Mouse (Mus musculus): ENCODE results near the gene Gm43951. TPM values are rescaled to one million over a fixed set of nuclear protein-coding genes. Genes with fewer than 3 reads are reported as not detected.
"Not testable (repeated sequence)": the region's sequence is repeated elsewhere in the genome, so short reads cannot be mapped to it uniquely, and the experiment has no call there.

Gene Gm43951
- polyA plus RNA-seq, 1 experiment from 2014 or later: 0.83 TPM

GRCm38 (mm10) chr11:72181136-72181535, 25.5 kb downstream of the Gm43951 start:
- Histone ChIP-seq H3K36me3 (peaks cover 67% of the 10 kb centered on the region), H3K9me3 (replicated peaks) (no peaks in the 10 kb centered on the region), H3K27me3 (ENCODE audit: low read depth, poor library complexity, severe bottlenecking) (no peaks in the 10 kb centered on the region), H3K27ac (no peak overlapping the region), H3K4me3 (no peak overlapping the region), H3K4me1 (no peaks in the 10 kb centered on the region)
- WGBS: 92% methylated on average over 4 of the region's 4 CpGs
- DNase-seq (ENCODE audit: low spot score): no peak

DNA sequence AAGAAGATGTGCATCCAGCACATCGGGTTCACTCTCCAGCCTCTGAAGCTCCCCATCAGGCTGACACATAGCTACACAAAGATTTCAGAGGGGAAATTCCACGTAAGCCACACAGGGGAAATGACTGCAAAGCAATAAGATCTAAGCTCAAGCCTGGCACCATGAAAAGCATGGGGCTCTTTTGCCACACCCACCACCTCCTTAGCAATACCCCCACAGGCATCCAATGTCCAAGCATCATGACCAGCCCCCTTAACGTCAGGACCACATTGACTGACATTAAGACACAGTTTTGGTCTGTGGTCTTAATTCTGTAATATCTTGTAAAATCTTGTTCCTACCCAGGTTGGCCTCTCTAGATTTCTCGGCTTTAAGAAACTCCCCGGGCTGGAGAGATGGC, 26.1 kb downstream of the Gm43951 start:
- DNase-seq (ENCODE audit: low spot score): no peak
- H3K9me3 ChIP-seq (replicated peaks): no peaks in the 10 kb centered on the region
- no peaks in the 10 kb centered on the region for H3K27me3 ChIP-seq (ENCODE audit: low read depth, poor library complexity, severe bottlenecking)
- 93% methylated on average over 5 of the region's 5 CpGs for WGBS
- H3K4me1 ChIP-seq: no peaks in the 10 kb centered on the region
- H3K36me3 ChIP-seq: peaks cover 68% of the 10 kb centered on the region
- H3K27ac ChIP-seq: no peak overlapping the region
- H3K4me3 ChIP-seq: no peak overlapping the region

- WGBS: 67% methylated on average over 3 of the region's 3 CpGs
- Histone ChIP-seq H3K36me3 (peaks cover 92% of the 10 kb centered on the region), H3K9me3 (replicated peaks) (no peaks in the 10 kb centered on the region), H3K27me3 (ENCODE audit: low read depth, poor library complexity, severe bottlenecking) (no peaks in the 10 kb centered on the region), H3K4me1 (no peaks in the 10 kb centered on the region), H3K27ac (no peak overlapping the region), H3K4me3 (no peak overlapping the region)
- DNase-seq (ENCODE audit: low spot score): no peak
Observed at GRCm38 (mm10) chr11:72176553-72176952, 30.1 kb downstream of the Gm43951 start.

DNA sequence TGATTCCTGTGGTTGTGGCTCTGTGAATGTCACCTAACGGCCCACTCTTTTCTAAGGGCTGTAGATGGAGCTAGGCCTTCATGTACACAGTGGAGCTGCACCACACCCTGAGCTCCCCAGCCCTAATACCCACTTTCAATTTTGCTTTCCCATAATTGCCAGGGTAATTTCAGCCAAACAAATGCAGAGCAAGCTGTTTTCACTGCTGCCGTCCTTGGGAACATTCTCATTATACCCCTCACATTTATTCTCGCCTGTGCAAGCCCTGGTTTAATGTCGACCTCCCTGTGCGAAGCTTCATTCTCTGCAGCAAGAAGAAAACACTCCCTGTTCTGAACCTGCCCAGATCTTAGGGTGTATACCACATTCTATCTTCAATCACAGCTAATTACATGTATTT, 30.7 kb downstream of the Gm43951 start:
- 84% methylated on average over 5 of the region's 5 CpGs for WGBS
- H3K27me3 ChIP-seq (ENCODE audit: low read depth, poor library complexity, severe bottlenecking): no peaks in the 10 kb centered on the region

DNA sequence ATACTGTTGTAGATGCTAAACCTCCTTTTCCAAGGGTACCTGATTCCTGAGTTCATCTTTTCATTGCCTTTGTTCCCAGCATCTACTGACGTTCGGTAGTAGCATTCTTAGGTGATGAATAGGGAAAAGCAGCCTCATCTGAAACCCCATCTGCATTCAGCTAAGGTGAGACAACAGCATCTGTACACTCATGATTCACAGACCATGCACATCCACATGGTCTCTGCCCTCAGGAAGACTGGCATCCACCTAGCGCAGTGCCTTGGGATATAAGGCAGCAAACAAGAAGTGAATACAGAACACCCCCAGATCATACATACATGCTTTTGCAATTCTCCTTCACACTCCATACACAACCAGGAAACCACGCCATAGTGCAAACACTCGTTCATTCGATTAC, 31.9 kb downstream of the Gm43951 start:
- Histone ChIP-seq H3K4me1 (no peaks in the 10 kb centered on the region), H3K4me3 (no peak overlapping the region), H3K36me3 (peaks cover 90% of the 10 kb centered on the region), H3K27ac (no peak overlapping the region), H3K27me3 (ENCODE audit: low read depth, poor library complexity, severe bottlenecking) (no peaks in the 10 kb centered on the region), H3K9me3 (replicated peaks) (no peaks in the 10 kb centered on the region)
- 94% methylated on average over 6 of the region's 6 CpGs for WGBS
- DNase-seq (ENCODE audit: low spot score): no peak

More for the DNA sequence above, 30.7 kb downstream of the Gm43951 start:
- H3K27ac ChIP-seq: no peak overlapping the region
- H3K36me3 ChIP-seq: peaks cover 88% of the 10 kb centered on the region
- no peak for DNase-seq (ENCODE audit: low spot score)
- H3K4me1 ChIP-seq: no peaks in the 10 kb centered on the region
- no peaks in the 10 kb centered on the region for H3K9me3 ChIP-seq (replicated peaks)
- H3K4me3 ChIP-seq: no peak overlapping the region

- no peak for DNase-seq (ENCODE audit: low spot score)
- Histone ChIP-seq H3K4me3 (no peak overlapping the region), H3K9me3 (replicated peaks) (no peaks in the 10 kb centered on the region), H3K36me3 (peaks cover 92% of the 10 kb centered on the region), H3K4me1 (no peaks in the 10 kb centered on the region), H3K27ac (no peak overlapping the region), H3K27me3 (ENCODE audit: low read depth, poor library complexity, severe bottlenecking) (no peaks in the 10 kb centered on the region)
- 94% methylated on average over 5 of the region's 5 CpGs for WGBS
Observed at GRCm38 (mm10) chr11:72173506-72173905, 33.1 kb downstream of the Gm43951 start.

DNA sequence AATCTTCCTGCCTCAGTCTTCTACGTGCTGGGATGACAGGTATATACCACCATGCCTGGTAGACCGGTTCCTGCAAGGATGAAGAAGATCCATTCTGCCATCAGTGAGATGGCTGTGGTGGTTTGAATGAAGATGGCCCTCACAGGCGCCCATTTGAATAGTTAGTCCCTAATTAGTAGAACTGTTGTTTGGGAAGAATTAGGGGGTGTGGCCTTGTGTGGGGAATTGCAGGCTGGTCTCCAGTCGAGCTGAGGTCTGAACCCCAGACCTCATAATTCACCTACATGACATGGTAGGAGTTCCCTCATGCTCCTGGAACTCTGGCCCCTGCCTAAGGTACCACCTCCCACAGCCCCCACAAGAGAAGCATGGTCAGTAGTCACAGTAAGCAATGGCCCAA, 34.7 kb downstream of the Gm43951 start:
- peaks cover 90% of the 10 kb centered on the region for H3K36me3 ChIP-seq
- not testable (repeated sequence) for H3K27me3 ChIP-seq (ENCODE audit: low read depth, poor library complexity, severe bottlenecking); H3K27ac ChIP-seq; H3K4me1 ChIP-seq; H3K9me3 ChIP-seq (replicated peaks); DNase-seq (ENCODE audit: low spot score); H3K4me3 ChIP-seq
- 75% methylated on average over 4 of the region's 4 CpGs for WGBS

DNA sequence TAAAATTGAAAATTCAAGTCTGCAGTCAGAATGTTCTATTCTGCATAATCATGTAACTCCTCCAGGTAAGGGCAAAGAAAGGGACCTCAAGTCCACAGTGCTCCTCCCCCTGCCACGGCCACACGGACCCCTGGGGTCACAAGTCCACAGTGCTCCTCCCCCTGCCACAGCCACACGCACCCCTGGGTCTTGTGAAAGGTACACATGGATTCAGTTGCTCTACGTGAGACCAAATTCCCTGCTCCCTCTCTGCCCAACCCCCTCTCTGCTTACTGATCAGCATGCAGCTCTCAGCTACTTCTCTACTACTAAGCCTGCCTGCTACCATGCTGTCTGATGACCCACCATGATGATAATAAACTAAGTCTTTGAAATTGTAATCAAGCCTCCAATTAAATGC, 36.8 kb downstream of the Gm43951 start:
- DNase-seq (ENCODE audit: low spot score): no peak
- Histone ChIP-seq H3K27ac (no peak overlapping the region), H3K4me1 (no peaks in the 10 kb centered on the region), H3K9me3 (replicated peaks) (no peaks in the 10 kb centered on the region), H3K36me3 (peaks cover 90% of the 10 kb centered on the region), H3K27me3 (ENCODE audit: low read depth, poor library complexity, severe bottlenecking) (no peaks in the 10 kb centered on the region), H3K4me3 (no peak overlapping the region)
- 88% methylated on average over 4 of the region's 4 CpGs for WGBS

GRCm38 (mm10) chr11:72163198-72163597, 43.4 kb downstream of the Gm43951 start:
- DNase-seq (ENCODE audit: low spot score): no peak
- Histone ChIP-seq H3K9me3 (replicated peaks) (no peaks in the 10 kb centered on the region), H3K4me3 (no peak overlapping the region), H3K36me3 (peaks cover 76% of the 10 kb centered on the region), H3K4me1 (no peaks in the 10 kb centered on the region), H3K27ac (no peak overlapping the region), H3K27me3 (ENCODE audit: low read depth, poor library complexity, severe bottlenecking) (no peaks in the 10 kb centered on the region)
- WGBS: 90% methylated on average over 2 of the region's 2 CpGs

DNA sequence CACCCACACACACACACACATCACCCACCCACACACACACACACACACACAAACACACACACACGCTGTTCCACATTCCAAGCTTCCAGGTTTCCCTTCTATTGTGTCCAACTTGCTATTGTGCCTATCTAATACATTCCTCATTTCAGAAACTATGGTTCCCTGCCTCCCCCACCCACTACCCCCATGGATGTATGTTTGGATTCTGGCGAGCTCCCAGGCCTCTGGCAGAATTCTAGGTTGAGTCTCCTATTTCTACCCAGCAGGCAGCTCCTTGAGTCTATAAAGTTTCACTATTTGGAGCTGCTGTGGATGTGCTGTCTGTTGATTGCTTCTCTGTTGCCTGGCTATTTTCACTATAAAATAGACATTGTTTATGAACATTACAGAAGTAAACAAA, 50.0 kb downstream of the Gm43951 start:
- no peak overlapping the region for H3K4me3 ChIP-seq
- no peak for DNase-seq (ENCODE audit: low spot score)
- no peaks in the 10 kb centered on the region for H3K27me3 ChIP-seq (ENCODE audit: low read depth, poor library complexity, severe bottlenecking)
- H3K27ac ChIP-seq: no peak overlapping the region
- peaks cover 2% of the 10 kb centered on the region; the same call in 1 of the 2 replicates for H3K4me1 ChIP-seq
- H3K9me3 ChIP-seq (replicated peaks): no peaks in the 10 kb centered on the region
- WGBS: 89% methylated on average over 2 of the region's 2 CpGs
- H3K36me3 ChIP-seq: peaks cover 71% of the 10 kb centered on the region

GRCm38 (mm10) chr11:72155981-72156428, 50.6 kb downstream of the Gm43951 start:
- Histone ChIP-seq H3K4me1 (peaks cover 8% of the 10 kb centered on the region), H3K27ac (no peak overlapping the region), H3K4me3 (no peak overlapping the region), H3K27me3 (ENCODE audit: low read depth, poor library complexity, severe bottlenecking) (no peaks in the 10 kb centered on the region), H3K9me3 (replicated peaks) (no peaks in the 10 kb centered on the region), H3K36me3 (peaks cover 71% of the 10 kb centered on the region)
- 93% methylated on average over 4 of the region's 4 CpGs for WGBS
- no peak for DNase-seq (ENCODE audit: low spot score)

DNA sequence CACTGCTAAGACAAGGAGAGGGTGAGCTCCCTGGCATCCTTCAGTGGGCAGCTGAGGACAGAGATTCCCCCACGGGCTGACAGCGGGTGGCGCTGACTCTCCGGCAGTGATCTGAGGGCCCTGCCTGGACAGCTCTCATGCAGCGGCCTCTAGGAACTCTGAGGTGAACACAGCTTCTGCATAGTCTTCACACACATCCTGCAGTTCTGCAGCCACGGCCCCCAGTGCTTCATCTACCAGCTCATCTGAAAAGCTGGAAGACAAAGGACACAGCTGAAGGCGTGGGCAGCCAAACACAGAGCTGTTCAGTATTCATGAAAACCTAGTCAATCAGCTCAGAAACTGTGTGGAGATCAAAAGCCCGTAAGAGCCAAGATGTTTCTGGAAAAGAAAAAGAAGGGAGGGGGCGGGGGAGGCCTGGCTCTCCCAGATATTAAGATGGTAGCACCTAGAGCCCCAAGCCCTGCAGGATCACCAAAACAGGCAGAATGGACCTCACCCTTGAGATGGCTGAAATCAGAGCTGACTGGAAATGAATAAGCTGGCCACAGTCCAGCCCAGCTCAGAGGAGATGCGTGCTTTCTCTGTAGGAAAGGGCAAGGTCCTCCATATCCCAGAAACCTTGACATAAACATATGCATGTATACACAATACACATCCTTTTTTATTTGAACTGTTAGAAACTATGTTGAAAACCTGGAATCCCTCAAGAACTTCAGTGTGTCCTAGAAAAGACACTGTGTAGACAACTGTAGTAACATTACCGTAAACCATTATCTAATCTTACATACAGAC, 51.3 kb downstream of the Gm43951 start:
- Histone ChIP-seq H3K36me3 (peaks cover 69% of the 10 kb centered on the region), H3K27me3 (ENCODE audit: low read depth, poor library complexity, severe bottlenecking) (no peaks in the 10 kb centered on the region), H3K27ac (no peak overlapping the region), H3K9me3 (replicated peaks) (no peaks in the 10 kb centered on the region), H3K4me3 (no peak overlapping the region), H3K4me1 (peaks cover 8% of the 10 kb centered on the region)
- no peak for DNase-seq (ENCODE audit: low spot score)
- 85% methylated on average over 11 of the region's 11 CpGs for WGBS

All from limb, embryonic 10.5 days (tissue).